Mouse (Mus musculus) layer of hippocampus, postnatal 10 days (tissue): Measurements from ENCODE around the gene Gm20425. TPM values are rescaled to one million over a fixed set of nuclear protein-coding genes. Genes with fewer than 3 reads are reported as not detected.
"Not testable (repeated sequence)": the region's sequence is repeated elsewhere in the genome, so short reads cannot be mapped to it uniquely, and the experiment has no call there.

Source experiments
- DNase-seq, 2 experiments: peaks; one replicate each; pipeline ENCODE4 v3.0.0; 2021; ENCODE audit warnings: low spot score in 2 of 2
- total RNA-seq, 2 experiments: library from RNA; stranded (reverse); gene quantifications; 2 replicates each; pipeline ENCODE4 v1.2.3; 2021

The Gm20425 gene
- total RNA-seq, 2 experiments from 2014 or later = 5.1 to 5.3 TPM

- no peak for DNase-seq
Observed at GRCm38 (mm10) chr9:103163806-103164205, 66.3 kb downstream of the Gm20425 start.

- not testable (repeated sequence) for DNase-seq
Observed at GRCm38 (mm10) chr9:103155158-103155557, 74.9 kb downstream of the Gm20425 start.

GRCm38 (mm10) chr9:103154568-103154967 lies 75.5 kb downstream of the Gm20425 start:
- no peak for DNase-seq

- DNase-seq = peak in 1 of 2 experiments; percentile 36
Observed at GRCm38 (mm10) chr9:103153286-103153685, 76.8 kb downstream of the Gm20425 start.

- no peak for DNase-seq
Observed at GRCm38 (mm10) chr9:103149074-103149799, 80.9 kb downstream of the Gm20425 start.

- DNase-seq = no peak
Observed at GRCm38 (mm10) chr9:103147103-103147502, 83.0 kb downstream of the Gm20425 start.

GRCm38 (mm10) chr9:103146703-103147102 lies 83.4 kb downstream of the Gm20425 start:
- DNase-seq = peak in 1 of 2 experiments; percentile 49

- no peak for DNase-seq
Observed at GRCm38 (mm10) chr9:103146257-103146656, 83.8 kb downstream of the Gm20425 start.

GRCm38 (mm10) chr9:103145351-103145750 lies 84.8 kb downstream of the Gm20425 start:
- no peak for DNase-seq

GRCm38 (mm10) chr9:103143881-103144280 lies 86.2 kb downstream of the Gm20425 start:
- no peak for DNase-seq

GRCm38 (mm10) chr9:103141266-103141665 lies 88.8 kb downstream of the Gm20425 start:
- no peak for DNase-seq

GRCm38 (mm10) chr9:103140384-103140783 lies 89.7 kb downstream of the Gm20425 start:
- no peak for DNase-seq

Other genes with a start within 250 kb of the Gm20425 start
- 1 to 10 TPM; 4.2 to 7.0 TPM for gene Slco2a1, start 241.6 kb downstream of the Gm20425 start, total RNA-seq
- 100 to 1,000 TPM; 536 to 566 TPM for gene Rab6b, start 118.5 kb downstream of the Gm20425 start, total RNA-seq
- 10 to 100 TPM; 21.5 to 23.7 TPM for gene Srprb, start 28.2 kb downstream of the Gm20425 start, total RNA-seq
- gene Trf, start 137 bp upstream of the Gm20425 start, total RNA-seq = 10 to 100 TPM; 13.8 to 19.9 TPM
- 1 to 10 TPM in 1 of 2 experiments, under 1 TPM in 1; 0.98 to 1.1 TPM for gene 1300017J02Rik, start 74.8 kb upstream of the Gm20425 start, total RNA-seq
- 10 to 100 TPM; 26.1 to 29.5 TPM for gene Topbp1, start 74.9 kb upstream of the Gm20425 start, total RNA-seq
- gene Cdv3, start 135.5 kb upstream of the Gm20425 start, total RNA-seq = 100 to 1,000 TPM in 1 of 2 experiments, 10 to 100 TPM in 1; 99.8 to 104 TPM